Mouse (Mus musculus) ovary, postnatal 10 days (tissue): Measurements from ENCODE around the gene Cttn.

Experiments
- DNase-seq: peaks from one replicate; pipeline ENCODE4 v3.0.0; 2022; ENCODE audit warnings: low spot score

The Cttn gene

DNA sequence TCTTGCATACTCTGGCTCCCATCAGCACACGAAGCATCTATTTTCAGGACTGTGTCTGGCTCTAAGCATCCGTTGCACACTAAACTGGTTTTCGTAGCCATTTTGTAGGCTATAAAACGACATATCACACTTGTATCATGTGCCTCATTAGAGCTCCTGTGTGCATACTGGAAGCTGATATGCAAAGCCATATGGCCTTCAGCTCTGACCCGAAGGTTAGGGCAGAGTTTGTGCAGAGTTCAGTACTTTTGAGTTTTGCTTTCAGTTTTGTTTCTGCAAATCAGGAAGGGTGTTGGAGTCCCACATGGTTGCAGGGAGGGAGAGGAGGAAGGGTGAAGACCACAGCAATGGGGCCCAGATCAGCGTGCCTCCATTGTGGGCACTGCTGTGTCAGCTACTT lies 79.1 kb downstream of the Cttn start:
- no peak for DNase-seq

DNA sequence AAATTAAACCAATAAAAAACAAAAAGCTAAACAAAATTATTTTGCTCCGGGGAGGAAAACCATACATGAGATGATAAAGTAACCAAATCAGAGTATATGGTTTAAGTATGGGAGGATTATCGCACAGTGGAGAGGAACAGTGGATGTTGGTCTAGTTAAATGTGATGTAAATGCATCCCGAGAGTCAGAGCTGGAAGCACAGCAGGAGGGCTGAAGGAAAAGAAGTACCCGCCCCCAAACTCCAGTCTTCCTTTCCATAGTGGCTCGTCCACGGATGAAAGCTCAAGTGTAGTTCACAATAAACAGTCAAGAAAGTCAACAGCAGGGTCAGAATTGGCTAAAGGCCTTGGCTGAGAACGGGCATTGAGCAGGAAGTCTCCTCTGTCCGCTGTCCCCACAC lies 80.1 kb downstream of the Cttn start:
- no peak for DNase-seq

DNA sequence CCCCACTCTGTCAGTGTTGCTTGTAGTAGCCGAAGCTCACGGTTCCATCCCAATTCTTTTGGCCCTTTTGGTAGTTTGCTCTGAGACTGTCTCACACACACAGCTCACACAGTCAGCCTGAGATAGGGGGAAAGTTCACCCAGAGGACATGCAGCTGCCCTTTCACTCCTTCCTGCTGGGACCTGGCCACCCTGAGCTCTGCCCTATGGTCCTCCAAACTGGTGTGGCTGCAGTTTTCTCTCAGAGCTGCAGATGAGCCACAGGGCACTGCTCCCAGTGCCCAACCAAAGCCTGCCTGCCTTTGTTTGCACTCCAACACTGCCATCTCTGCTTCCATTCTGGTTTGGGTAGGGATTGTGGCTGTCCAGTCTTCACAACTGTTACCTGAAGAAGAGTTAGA lies 81.1 kb downstream of the Cttn start:
- no peak for DNase-seq

DNA sequence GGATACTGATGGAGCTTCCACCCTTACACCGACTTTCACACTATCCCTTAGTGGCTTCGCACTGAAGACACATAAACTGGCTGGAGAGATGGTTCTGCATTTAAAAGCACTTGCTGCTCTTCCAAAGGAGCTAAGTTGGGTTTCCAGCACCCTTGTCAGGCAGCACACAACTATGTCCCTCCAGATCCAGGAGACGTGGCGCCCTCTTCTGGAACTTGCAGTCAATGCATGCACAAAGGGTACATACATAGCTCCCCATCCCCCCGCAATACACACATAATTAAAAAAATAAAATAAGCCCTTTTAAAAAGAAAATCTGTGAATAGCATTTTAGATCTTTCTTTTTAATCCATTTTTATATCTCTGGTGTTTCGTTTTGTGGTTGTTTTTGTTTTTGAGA lies 83.3 kb downstream of the Cttn start:
- no peak for DNase-seq
